Mouse (Mus musculus): ENCODE results near the gene Xlr4a. TPM values are rescaled to one million over a fixed set of nuclear protein-coding genes. Genes with fewer than 3 reads are reported as not detected.
A peak's percentile ranks its signal among the peaks of the same experiment; 100 is the strongest.
"Not testable (repeated sequence)": the region's sequence is repeated elsewhere in the genome, so short reads cannot be mapped to it uniquely, and the experiment has no call there.

Xlr4a gene
- polyA plus RNA-seq (2015; fragmentation: Nextera tagmentation; extraction: Ambion mirVana), result 0.29 and 0.62 TPM in 2 replicates

DNA sequence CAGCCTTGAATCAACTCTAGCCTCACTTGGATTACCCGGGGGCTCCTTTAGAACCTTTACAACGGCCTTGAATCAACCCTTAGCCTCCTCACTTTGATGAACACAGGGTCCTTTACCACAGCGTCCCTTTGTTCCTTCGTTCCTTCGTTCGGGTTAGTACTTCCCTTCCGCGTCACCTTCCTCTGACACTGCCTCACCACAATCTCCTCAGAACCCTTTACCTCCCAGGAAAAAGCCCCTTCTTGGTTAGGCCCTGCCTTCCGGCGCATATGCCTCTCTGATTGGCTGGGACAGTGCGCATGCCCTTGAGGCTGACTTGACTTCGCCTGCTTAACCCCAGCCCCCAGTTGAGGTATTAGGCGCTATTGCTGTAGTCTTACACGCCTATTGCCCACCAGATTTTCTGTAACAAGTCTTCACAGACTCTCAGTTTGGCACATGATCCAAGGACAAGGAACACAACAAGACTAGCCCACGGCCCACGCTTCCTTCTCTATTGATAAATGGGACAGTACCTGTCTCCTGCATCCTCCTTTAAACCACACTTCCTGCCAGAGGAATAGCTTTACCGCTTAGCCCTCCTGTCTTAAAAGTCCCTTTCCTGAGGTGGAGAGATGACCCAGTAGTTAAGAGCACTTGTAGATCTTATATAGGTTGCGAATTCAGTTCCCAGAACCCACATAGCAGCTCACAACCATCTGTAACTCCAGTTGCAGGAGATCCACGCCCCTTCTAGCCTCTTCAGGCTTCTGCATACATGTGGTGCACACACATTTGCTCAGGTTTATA lies at the start of gene Xlr4a:
Gene Xlr4a (minus strand): TSS at position 212 of the 789 bp plus-strand sequence.
- not testable (repeated sequence) for H3K4me2 ChIP-seq; H3K36me3 ChIP-seq; H3K27me3 ChIP-seq; H3K4me1 ChIP-seq (replicated peaks); H3K27ac ChIP-seq; H3K9ac ChIP-seq; ATAC-seq (ENCODE audit: low FRiP score); H3K9me3 ChIP-seq; H3K4me3 ChIP-seq
- whole genome bisulfite sequencing, result 87% methylated on average over 19 of the region's 19 CpGs

DNA sequence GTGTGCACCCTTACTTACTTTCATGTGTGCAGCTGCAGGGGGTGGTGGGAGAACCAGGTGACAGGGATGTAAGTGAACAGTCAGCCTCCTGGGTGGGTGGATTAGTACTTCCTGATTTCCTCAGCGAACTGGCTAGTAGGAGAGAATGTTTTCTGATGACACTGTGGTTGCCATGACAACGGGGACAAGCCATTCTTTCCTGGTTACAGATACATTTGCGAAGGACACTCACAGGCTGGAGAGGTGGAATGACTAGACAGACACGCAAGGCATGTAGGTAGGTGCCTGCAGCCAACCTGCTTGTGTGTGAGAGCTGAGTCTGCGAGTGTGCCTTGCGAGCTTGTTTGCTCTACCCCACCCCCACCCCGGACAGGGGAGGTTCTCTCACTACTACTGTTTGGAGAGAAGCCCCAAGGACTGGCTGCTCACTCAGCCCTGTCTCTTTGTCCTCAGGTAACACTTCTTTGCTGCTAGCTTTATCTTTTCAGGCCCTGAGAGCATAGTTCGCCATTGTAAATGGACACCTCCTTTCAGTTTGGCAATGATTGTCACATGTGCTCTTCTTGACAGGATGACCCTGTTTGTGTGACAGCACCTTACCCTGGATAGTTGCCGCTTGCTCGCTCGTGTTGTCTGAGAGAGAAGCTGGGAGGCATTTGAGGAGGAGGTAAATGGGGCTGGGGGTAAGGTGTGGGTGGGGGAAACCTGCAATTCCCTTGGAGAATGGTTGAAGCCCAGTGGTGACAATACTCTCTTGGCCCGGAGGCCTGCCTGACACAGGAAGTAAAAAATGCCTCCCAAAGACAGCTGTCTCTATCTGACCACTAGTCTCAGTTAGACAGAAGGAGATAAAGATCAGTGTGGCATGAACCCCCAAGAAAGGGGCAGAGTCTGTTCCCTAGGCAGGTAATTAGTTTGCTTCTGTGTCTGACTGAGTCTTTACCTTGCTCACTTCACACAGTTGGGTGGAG lies 40.9 kb upstream of the Xlr4a start:
- H3K27ac ChIP-seq; H3K27me3 ChIP-seq; H3K4me2 ChIP-seq; H3K4me1 ChIP-seq (replicated peaks); H3K36me3 ChIP-seq; H3K4me3 ChIP-seq; H3K9ac ChIP-seq; H3K9me3 ChIP-seq: not testable (repeated sequence)
- no CpG with 5 or more reads among the region's 12 CpGs for WGBS
- peak; percentile 77 for ATAC-seq (ENCODE audit: low FRiP score)

DNA sequence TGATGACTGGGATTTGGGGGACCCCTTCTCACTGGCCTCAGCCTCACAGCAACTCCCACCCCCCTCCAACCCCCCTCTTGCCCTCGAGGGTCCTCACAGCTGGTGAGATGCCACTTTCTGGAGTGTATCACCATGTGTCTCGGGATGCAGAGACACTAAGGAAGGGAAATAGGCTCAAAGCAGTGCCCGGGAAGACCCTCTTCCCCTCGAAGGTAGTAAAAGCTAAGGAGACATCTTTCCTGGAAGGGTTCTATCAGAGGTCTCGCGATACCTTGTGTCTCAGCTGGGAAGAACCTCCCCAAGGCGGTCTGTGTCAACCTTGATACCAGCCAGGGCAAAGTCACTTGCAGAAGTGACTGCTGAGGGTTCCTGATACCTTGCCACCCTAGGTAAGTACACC lies 34.5 kb upstream of the Xlr4a start, which contains the start of gene Gm14685:
Gene Gm14685 (plus strand): TSS at position 301 of the 400 bp plus-strand sequence.
- not testable (repeated sequence) for H3K9ac ChIP-seq; H3K9me3 ChIP-seq; H3K36me3 ChIP-seq; H3K27ac ChIP-seq; H3K4me2 ChIP-seq; ATAC-seq (ENCODE audit: low FRiP score); H3K4me1 ChIP-seq (replicated peaks); H3K4me3 ChIP-seq; H3K27me3 ChIP-seq
- WGBS, result no CpG with 5 or more reads among the region's 7 CpGs

DNA sequence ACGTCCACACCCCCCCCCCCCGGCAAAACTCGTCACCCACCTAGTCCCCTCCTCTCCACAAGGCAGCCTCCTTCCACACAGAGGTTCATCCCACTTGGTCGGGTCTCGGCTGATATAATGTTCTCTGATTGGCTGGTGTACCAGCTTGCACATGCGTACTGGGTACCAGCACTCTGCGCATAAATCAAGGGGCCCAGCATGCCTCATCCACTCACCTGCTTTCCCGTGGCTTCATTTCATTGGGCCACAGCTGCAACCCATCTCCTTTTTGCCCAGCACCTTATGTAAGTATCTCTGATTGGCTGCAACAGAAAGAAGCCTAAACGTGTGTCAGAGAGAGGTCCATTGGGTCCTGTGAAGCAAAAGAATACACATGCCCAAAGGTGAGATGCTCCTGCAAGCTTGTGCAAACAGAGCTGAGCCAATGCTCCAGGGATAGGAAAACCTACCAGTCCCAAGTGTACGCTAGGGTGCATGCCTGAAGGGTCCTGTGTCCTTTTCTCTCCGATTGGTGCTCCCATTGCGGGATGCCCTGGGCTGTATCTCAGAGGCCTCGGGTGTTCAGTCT lies 14.7 kb upstream of the Xlr4a start, which contains the start of gene Xlr3a:
Gene Xlr3a (minus strand): TSS at position 155 of the 568 bp plus-strand sequence.
- not testable (repeated sequence) for H3K27ac ChIP-seq; H3K27me3 ChIP-seq; ATAC-seq (ENCODE audit: low FRiP score); H3K9me3 ChIP-seq; H3K4me2 ChIP-seq; H3K36me3 ChIP-seq; H3K9ac ChIP-seq; H3K4me1 ChIP-seq (replicated peaks); H3K4me3 ChIP-seq
- WGBS, result 74% methylated on average over 13 of the region's 13 CpGs

DNA sequence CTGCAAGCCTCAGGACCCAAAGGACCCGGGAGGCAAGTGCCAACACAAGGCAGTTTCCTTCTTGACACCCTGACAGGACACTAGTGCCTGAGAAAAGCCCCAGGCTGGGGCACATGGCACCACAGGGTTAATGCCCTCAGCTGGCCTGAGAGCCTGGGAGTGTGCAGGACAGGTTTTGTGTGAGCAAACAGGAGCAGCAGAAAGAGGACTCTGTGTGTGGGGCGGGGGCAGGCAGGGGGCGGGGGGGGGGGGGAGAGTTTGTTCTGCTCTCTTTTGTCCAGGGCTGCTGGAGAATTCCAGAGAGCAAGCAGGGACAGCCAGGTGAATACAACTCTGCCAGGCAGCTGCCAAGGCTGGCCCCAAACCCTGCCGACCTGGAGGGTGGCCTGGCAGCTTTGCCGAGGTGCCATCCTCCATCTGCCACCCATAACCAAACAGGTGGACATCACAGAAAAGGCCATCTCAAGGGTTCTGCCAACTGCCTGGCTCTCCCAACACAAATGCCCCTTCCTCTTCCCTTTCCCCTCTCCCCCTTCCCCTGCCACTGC lies 15.4 kb downstream of the Xlr4a start:
- WGBS, result 86% methylated on average over 1 of the region's 5 CpGs
- not testable (repeated sequence) for ATAC-seq (ENCODE audit: low FRiP score); H3K36me3 ChIP-seq; H3K27ac ChIP-seq; H3K4me2 ChIP-seq; H3K4me1 ChIP-seq (replicated peaks); H3K27me3 ChIP-seq; H3K9ac ChIP-seq; H3K4me3 ChIP-seq; H3K9me3 ChIP-seq

DNA sequence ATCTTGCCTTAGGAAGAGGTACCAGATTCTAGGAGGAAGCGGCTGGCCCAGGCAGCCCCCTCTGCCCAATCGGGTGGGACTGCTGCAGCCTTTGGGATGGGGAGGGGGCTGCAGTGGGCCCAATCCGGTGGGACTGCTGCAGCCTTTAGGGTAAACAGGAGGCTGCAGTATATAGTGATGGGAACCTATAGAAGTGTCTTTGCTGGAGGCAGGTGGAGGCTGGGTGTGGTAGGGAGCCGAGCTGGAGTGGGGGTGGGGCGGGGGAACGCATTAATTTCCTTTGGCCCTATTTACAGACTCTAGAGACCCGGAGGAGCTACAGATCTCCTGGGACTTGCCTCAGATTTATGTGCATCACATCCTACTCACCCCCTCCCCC lies 17.9 kb downstream of the Xlr4a start, which contains the start of gene Pnma3:
Gene Pnma3 (plus strand): TSS at position 373 of the 379 bp plus-strand sequence.
- peak within 1 kb of the TSS; percentile 41 for H3K4me3 ChIP-seq
- peak; percentile 75 for ATAC-seq (ENCODE audit: low FRiP score)
- WGBS, result 16% methylated on average over 7 of the region's 7 CpGs

DNA sequence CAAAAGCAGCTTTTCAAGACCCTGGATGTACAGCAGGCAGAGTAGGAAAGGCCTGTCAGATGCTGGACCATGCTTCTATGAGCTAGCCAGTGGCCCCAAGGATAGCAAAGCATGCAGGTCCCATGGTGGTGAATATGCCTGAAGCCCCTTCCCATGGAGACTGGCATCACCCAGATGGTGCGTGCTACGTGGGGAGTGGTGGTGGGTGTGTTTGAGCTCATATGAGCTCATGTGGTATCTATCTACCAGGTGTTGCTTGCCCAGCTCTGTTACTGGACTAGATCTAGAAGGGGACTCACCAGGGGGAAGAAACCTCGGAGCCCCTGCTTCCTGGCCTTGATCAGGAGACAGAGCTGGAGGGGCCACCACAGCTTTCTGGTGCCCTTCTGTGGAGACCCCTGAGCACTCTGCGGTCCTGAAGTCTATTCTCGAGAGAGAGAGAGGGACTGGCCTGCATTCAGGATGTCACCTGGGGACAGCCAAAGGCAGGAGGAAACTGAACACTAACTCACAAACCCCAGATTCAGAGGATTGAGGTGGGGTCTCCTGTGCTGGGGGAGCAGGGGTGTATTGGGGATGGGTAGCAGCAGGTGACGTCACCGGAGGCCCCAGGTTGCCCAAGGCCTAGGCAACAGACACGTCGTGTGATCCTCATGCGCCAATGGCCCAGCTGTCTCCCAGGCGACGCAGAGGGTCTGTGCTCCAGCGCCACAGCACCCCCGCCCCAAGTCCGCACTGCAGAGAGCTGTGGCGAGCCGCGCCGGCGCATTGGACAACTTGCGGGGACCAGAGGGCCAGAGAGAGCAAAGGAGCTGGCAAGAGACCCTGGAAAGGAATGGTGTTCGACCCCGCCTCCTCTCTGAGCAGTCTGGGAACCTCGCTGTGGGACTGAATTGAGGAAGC lies 18.5 kb downstream of the Xlr4a start:
- Histone ChIP-seq H3K9ac (peak overlapping the region; percentile 68), H3K27me3 (peaks cover 3% of the 10 kb centered on the region; the same call in 1 of the 2 replicates), H3K4me2 (peak overlapping the region; percentile 59), H3K4me1 (replicated peaks) (peaks cover 10% of the 10 kb centered on the region; the same call in 1 of the 2 replicates), H3K4me3 (peak overlapping the region; percentile 41), H3K27ac (no peak overlapping the region; the same call in 1 of the 2 replicates), H3K9me3 (no peaks in the 10 kb centered on the region), H3K36me3 (no peaks in the 10 kb centered on the region)
- ATAC-seq (ENCODE audit: low FRiP score), result peak; percentile 92
- 31% methylated on average over 24 of the region's 24 CpGs for whole genome bisulfite sequencing

More for the DNA sequence above, 17.9 kb downstream of the Xlr4a start, which contains the start of gene Pnma3:
- H3K27me3 ChIP-seq, result peaks cover 3% of the 10 kb centered on the region; the same call in 1 of the 2 replicates
- no peaks in the 10 kb centered on the region for H3K36me3 ChIP-seq
- no peaks in the 10 kb centered on the region for H3K9me3 ChIP-seq
- peaks cover 10% of the 10 kb centered on the region; the same call in 1 of the 2 replicates for H3K4me1 ChIP-seq (replicated peaks)
- no peak within 1 kb of the TSS; the same call in 1 of the 2 replicates for H3K27ac ChIP-seq
- H3K4me2 ChIP-seq, result peak within 1 kb of the TSS; percentile 59
- H3K9ac ChIP-seq, result peak within 1 kb of the TSS; percentile 68

DNA sequence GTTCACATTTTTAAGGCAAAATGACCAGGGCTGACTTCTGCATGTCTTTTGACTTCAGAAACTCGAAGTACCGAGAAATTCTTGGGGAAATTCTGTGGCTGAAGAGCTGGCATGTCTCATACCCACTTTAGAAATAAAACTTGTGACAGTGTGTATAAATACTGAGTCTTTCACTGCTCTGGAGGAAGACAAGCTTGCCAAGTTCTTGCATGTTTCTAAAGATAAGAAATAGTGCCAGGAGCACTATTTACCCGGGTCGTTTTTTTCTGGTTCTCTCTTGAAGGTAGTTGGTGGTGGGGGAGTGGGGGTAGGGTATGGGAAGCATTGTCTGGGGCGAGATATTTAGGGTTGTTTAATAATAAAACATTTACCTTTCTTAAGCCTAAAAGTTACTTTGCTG lies 20.0 kb downstream of the Xlr4a start:
- H3K36me3 ChIP-seq, result no peaks in the 10 kb centered on the region
- H3K9ac ChIP-seq, result no peak overlapping the region
- H3K27me3 ChIP-seq, result peaks cover 3% of the 10 kb centered on the region; the same call in 1 of the 2 replicates
- H3K9me3 ChIP-seq, result no peaks in the 10 kb centered on the region
- peaks cover 10% of the 10 kb centered on the region; the same call in 1 of the 2 replicates for H3K4me1 ChIP-seq (replicated peaks)
- no peak for ATAC-seq (ENCODE audit: low FRiP score)
- 65% methylated on average over 5 of the region's 5 CpGs for WGBS
- H3K27ac ChIP-seq, result no peak overlapping the region
- no peak overlapping the region for H3K4me2 ChIP-seq
- no peak overlapping the region for H3K4me3 ChIP-seq

DNA sequence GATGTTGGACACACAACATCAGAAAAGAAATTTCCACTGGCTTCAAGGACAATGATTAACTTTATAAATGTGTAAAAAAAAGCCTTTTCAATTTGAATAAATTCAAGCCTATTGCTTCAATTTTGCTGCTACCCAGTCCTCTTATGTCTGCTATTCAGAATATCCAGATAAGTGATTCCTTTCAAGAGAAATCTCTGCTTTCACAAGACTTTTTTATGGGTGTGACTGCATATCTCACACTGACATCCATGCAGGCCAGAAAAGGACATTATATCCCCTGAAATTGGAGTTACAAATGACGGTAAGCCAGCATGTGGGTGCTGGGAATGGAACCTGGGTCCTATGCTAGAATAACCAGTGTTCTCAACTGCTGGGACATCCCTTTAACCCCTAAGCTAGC lies 20.8 kb downstream of the Xlr4a start:
- Histone ChIP-seq H3K4me3 (no peak overlapping the region), H3K9ac (no peak overlapping the region), H3K4me1 (replicated peaks) (peaks cover 10% of the 10 kb centered on the region; the same call in 1 of the 2 replicates), H3K9me3 (no peaks in the 10 kb centered on the region), H3K27ac (no peak overlapping the region), H3K4me2 (no peak overlapping the region), H3K36me3 (no peaks in the 10 kb centered on the region), H3K27me3 (peaks cover 3% of the 10 kb centered on the region; the same call in 1 of the 2 replicates)
- WGBS, result 78% methylated on average over 1 of the region's 1 CpGs
- ATAC-seq (ENCODE audit: low FRiP score), result no peak

DNA sequence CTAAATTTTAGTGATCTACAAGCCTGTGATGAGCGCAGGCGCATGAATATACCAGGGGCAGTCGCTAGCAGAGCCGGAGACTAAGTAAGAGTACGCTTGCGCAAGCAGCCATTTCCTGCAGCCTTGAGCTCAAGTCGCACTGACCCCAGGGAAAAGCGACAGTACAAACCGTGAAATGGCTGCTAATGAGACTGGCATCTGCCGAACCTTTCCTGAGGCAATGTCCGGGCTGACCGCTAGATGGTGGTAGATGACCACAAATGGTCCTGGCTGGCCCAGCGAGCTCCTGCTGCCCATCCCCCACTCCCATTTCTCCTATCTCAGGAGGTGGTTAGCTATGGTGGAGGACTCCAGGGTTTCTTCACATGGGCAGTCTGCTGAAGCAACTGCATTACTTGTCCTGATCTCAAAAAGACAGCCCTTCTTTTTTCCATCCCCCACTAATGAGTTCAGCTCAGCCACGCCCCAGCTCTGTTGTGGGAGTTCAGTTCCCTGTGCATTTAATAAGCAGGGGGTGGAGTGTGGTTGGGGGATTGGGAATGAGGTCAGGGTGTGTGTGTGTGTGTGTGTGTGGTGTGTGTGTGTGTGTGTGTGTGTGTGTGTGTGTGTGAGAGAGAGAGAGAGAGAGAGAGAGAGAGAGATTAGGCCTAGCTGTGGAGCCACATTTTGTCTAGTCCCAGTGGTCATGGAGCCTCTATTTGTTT lies 28.3 kb downstream of the Xlr4a start:
- Histone ChIP-seq H3K4me1 (replicated peaks) (no peaks in the 10 kb centered on the region), H3K36me3 (no peaks in the 10 kb centered on the region), H3K27me3 (no peaks in the 10 kb centered on the region), H3K9me3 (no peaks in the 10 kb centered on the region), H3K27ac (peak overlapping the region; percentile 67), H3K4me2 (0 out of 2 replicates have a peak overlapping the region, but pooled peaks have one; percentile 13), H3K9ac (no peak overlapping the region), H3K4me3 (no peak overlapping the region)
- WGBS, result 12% methylated on average over 14 of the region's 14 CpGs
- peak; percentile 98 for ATAC-seq (ENCODE audit: low FRiP score)

All from hindbrain, embryonic 13.5 days (tissue).